ENCODE assay signal across 12 mouse cellular contexts in genomic region chr7:129743955-129744666, GRCm38 (mm10).
DNase-seq lines count a peak whose midpoint lies in the region; ATAC-seq and TF ChIP-seq lines count a peak whose summit lies in the region.
"Had no signal": no experiment of that assay in that cellular context is flagged by ENCODE, and none has a peak within 500 bp of the region (broad histone marks: within the 10 kb centered on the region; RNA-seq: fewer than 3 reads in every experiment).

No protein-coding gene starts in this region.

- H3K4me3 ChIP-seq in embryonic facial prominence, embryonic 13.5 days = no peak overlapping the region
- H3K4me3 ChIP-seq in hindbrain, postnatal 0 days (ENCODE audit: low read length) = no peak overlapping the region
- H3K4me3 ChIP-seq in midbrain, postnatal 0 days (ENCODE audit: low read depth, low read length) = no peak overlapping the region
- no peak overlapping the region for H3K4me3 ChIP-seq in left cerebral cortex, adult 2 months
- H3K4me3 ChIP-seq: erythroblast, embryonic 14.5 days had no signal

- TF ChIP-seq CTCF in brain, embryonic 14.5 days (IDR thresholded peaks at IDR 0.05; ENCODE audit: borderline replicate concordance, extremely low read depth, insufficient read depth, insufficient read length) = no peak
- no peak for TF ChIP-seq CTCF in hindbrain, postnatal 0 days (IDR thresholded peaks at IDR 0.05; ENCODE audit: low read depth)
- TF ChIP-seq CTCF in midbrain, postnatal 0 days (IDR thresholded peaks at IDR 0.05) = no peak
- TF ChIP-seq CTCF in left cerebral cortex, adult 2 months (IDR thresholded peaks at IDR 0.05) = no peak

- DNase-seq in brain, embryonic 14.5 days (ENCODE audit: low read depth) = peak; percentile 83
- DNase-seq in hindbrain, postnatal 0 days (ENCODE audit: low spot score) = peak; percentile 46
- peak; percentile 43 for DNase-seq in midbrain, postnatal 0 days (ENCODE audit: low spot score)
- no peak for DNase-seq in layer of hippocampus, postnatal 10 days (ENCODE audit: low spot score in 2 of 2)
- no peak for DNase-seq in left cerebral cortex, adult 2 months (ENCODE audit: extremely low spot score in 1 of 2, low spot score in 2 of 2)
- no peak for DNase-seq in kidney, postnatal 36 days
- DNase-seq: heart, postnatal 14 days had no signal

- TF ChIP-seq POLR2A in brain, embryonic 14.5 days (IDR thresholded peaks at IDR 0.05; ENCODE audit: borderline replicate concordance, extremely low read depth, insufficient read depth, insufficient read length, poor library complexity, severe bottlenecking) = no peak

- intact Hi-C loops in left cerebral cortex, adult 2 months (cut with DNase I) = no loop called here

- WGBS in embryonic facial prominence, embryonic 13.5 days = 26% methylated on average over 16 of the region's 16 CpGs
- WGBS in hindbrain, postnatal 0 days = 27% methylated on average over 16 of the region's 16 CpGs
- 21% methylated on average over 16 of the region's 16 CpGs for WGBS in midbrain, postnatal 0 days

- H3K27ac ChIP-seq in embryonic facial prominence, embryonic 13.5 days = peak overlapping the region; percentile 88
- peak overlapping the region; percentile 15; the same call in 1 of the 2 replicates for H3K27ac ChIP-seq in hindbrain, postnatal 0 days
- H3K27ac ChIP-seq in midbrain, postnatal 0 days (ENCODE audit: low read depth, low read length) = peak overlapping the region; percentile 2; the same call in 1 of the 2 replicates
- H3K27ac ChIP-seq in left cerebral cortex, adult 2 months = no peak overlapping the region

- peaks cover 37% of the 10 kb centered on the region for H3K4me1 ChIP-seq in embryonic facial prominence, embryonic 13.5 days
- 0 out of 2 replicates have a peak, but pooled peaks cover 3% of the 10 kb centered on the region for H3K4me1 ChIP-seq in hindbrain, postnatal 0 days (ENCODE audit: insufficient read depth, low read length)
- H3K4me1 ChIP-seq in midbrain, postnatal 0 days (ENCODE audit: insufficient read depth, low read length) = no peaks in the 10 kb centered on the region

- peak overlapping the region; percentile 34 for H3K4me2 ChIP-seq in embryonic facial prominence, embryonic 13.5 days
- H3K4me2 ChIP-seq in hindbrain, postnatal 0 days (ENCODE audit: low read depth, low read length) = no peak overlapping the region
- no peak overlapping the region for H3K4me2 ChIP-seq in midbrain, postnatal 0 days (ENCODE audit: low read depth, low read length, poor library complexity, severe bottlenecking)
- H3K4me2 ChIP-seq: liver, embryonic 11.5 days had no signal

- 0 out of 2 replicates have a peak overlapping the region, but pooled peaks have one; percentile 23 for H3K9ac ChIP-seq in embryonic facial prominence, embryonic 13.5 days
- H3K9ac ChIP-seq in hindbrain, postnatal 0 days (replicated peaks; ENCODE audit: low read length) = no peak overlapping the region; the same call in 1 of the 2 replicates
- H3K9ac ChIP-seq in midbrain, postnatal 0 days (replicated peaks; ENCODE audit: low read length, poor library complexity, severe bottlenecking) = no peak overlapping the region

- peak; percentile 62; the same call in 1 of the 2 replicates for ATAC-seq in embryonic facial prominence, embryonic 13.5 days (ENCODE audit: insufficient number of reproducible peaks, insufficient read depth, low FRiP score, low TSS enrichment, low read depth)
- peak; percentile 76 for ATAC-seq in hindbrain, postnatal 0 days
- ATAC-seq in midbrain, postnatal 0 days (ENCODE audit: low FRiP score) = 0 out of 2 replicates have a peak, but pooled peaks have one; percentile 54
- no peak for ATAC-seq in erythroid progenitor cell, adult 5-6 weeks (replicated peaks; ENCODE audit: low FRiP score, poor library complexity, severe bottlenecking)

- 0 out of 2 replicates have a peak, but pooled peaks cover 8% of the 10 kb centered on the region for H3K9me3 ChIP-seq in embryonic facial prominence, embryonic 13.5 days
- no peaks in the 10 kb centered on the region; the same call in 1 of the 2 replicates for H3K9me3 ChIP-seq in hindbrain, postnatal 0 days (ENCODE audit: low read length)
- no peaks in the 10 kb centered on the region; the same call in 1 of the 2 replicates for H3K9me3 ChIP-seq in midbrain, postnatal 0 days (ENCODE audit: low read length)

- H3K36me3 ChIP-seq in embryonic facial prominence, embryonic 13.5 days = no peaks in the 10 kb centered on the region
- no peaks in the 10 kb centered on the region for H3K36me3 ChIP-seq in hindbrain, postnatal 0 days (ENCODE audit: insufficient read depth, low read length)
- no peaks in the 10 kb centered on the region for H3K36me3 ChIP-seq in midbrain, postnatal 0 days (ENCODE audit: insufficient read depth, low read length)
- H3K36me3 ChIP-seq: G1E had no signal

- H3K27me3 ChIP-seq in embryonic facial prominence, embryonic 13.5 days = no peaks in the 10 kb centered on the region
- H3K27me3 ChIP-seq in hindbrain, postnatal 0 days (ENCODE audit: insufficient read depth, low read length) = no peaks in the 10 kb centered on the region
- no peaks in the 10 kb centered on the region for H3K27me3 ChIP-seq in midbrain, postnatal 0 days (ENCODE audit: insufficient read depth, low read length)

Comparison
In these comparisons a context has a peak if more than half of its experiments do, and no peak if none do; other contexts are left out.
1. DNase-seq: peak in brain, embryonic 14.5 days (single experiment), hindbrain, postnatal 0 days (single experiment) and midbrain, postnatal 0 days (single experiment); none in layer of hippocampus, postnatal 10 days (0 of 2), left cerebral cortex, adult 2 months (0 of 2) and kidney, postnatal 36 days (0 of 2).